Mouse (Mus musculus): ENCODE measurements around the gene Gstz1. TPM values are rescaled to one million over a fixed set of nuclear protein-coding genes. Genes with fewer than 3 reads are reported as not detected.

Gstz1 gene
- polyA plus RNA-seq (2015; fragmentation: Nextera tagmentation; extraction: Ambion mirVana): 105 and 124 TPM in 2 replicates

- Histone ChIP-seq H3K27me3 (ENCODE audit: control insufficient read depth, insufficient read depth, low read depth, low read length) (no peaks in the 10 kb centered on the region), H3K27ac (ENCODE audit: low read length) (peak within 1 kb of the TSS; percentile 82), H3K4me2 (ENCODE audit: low read depth, low read length) (peak within 1 kb of the TSS; percentile 75), H3K9ac (ENCODE audit: low read depth, low read length) (peak within 1 kb of the TSS; percentile 76), H3K9me3 (replicated peaks; ENCODE audit: control insufficient read depth, low read length) (no peaks in the 10 kb centered on the region), H3K4me3 (ENCODE audit: low read depth, low read length) (peak within 1 kb of the TSS; percentile 85), H3K36me3 (ENCODE audit: control insufficient read depth, insufficient read depth) (no peaks in the 10 kb centered on the region), H3K4me1 (ENCODE audit: control insufficient read depth, low read depth, low read length) (peaks cover 11% of the 10 kb centered on the region)
- ATAC-seq (ENCODE audit: low read depth): peak; percentile 80
- under 1% methylated on average over 27 of the region's 27 CpGs for WGBS (ENCODE audit: insufficient replicate concordance)
These were observed at the start of gene Gstz1 for GRCm38 (mm10) chr12:87146966-87147365. Gene Gstz1 (plus strand): TSS chr12:87147165.

GRCm38 (mm10) chr12:87100331-87100730, 46.6 kb upstream of the Gstz1 start:
- Histone ChIP-seq H3K27me3 (ENCODE audit: control insufficient read depth, insufficient read depth, low read depth, low read length) (peaks cover 14% of the 10 kb centered on the region), H3K4me2 (ENCODE audit: low read depth, low read length) (no peak overlapping the region), H3K27ac (ENCODE audit: low read length) (no peak overlapping the region), H3K4me3 (ENCODE audit: low read depth, low read length) (no peak overlapping the region), H3K4me1 (ENCODE audit: control insufficient read depth, low read depth, low read length) (no peaks in the 10 kb centered on the region), H3K9me3 (replicated peaks; ENCODE audit: control insufficient read depth, low read length) (no peaks in the 10 kb centered on the region), H3K36me3 (ENCODE audit: control insufficient read depth, insufficient read depth) (no peaks in the 10 kb centered on the region), H3K9ac (ENCODE audit: low read depth, low read length) (no peak overlapping the region)
- WGBS (ENCODE audit: insufficient replicate concordance): 56% methylated on average over 4 of the region's 4 CpGs
- no peak for ATAC-seq (ENCODE audit: low read depth)

DNA sequence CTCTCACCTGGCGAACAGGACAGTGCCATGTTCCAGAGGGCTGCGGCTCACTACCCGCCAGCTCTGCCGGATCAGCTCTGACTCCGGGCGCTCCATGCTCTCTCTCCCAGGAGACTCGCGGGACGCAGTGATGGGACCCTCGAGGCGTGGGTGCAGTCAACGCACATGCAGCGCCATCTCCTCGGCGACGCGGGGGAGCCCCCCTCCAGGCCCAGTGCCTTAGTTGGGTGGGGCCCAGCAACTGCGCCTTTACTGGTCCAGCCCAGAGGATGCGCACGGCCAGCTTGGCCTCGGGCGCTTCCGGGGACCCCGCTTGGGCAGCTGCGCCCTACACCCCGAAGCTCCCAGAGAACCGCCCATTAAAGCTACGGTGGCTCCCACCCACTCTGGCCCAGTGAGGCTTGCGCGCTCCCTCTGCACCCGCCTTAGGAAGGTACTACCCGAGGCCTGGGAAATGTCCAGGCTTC, 44.8 kb upstream of the Gstz1 start, which contains the start of gene Ngb:
Ngb (minus strand) TSS at position 375 of the 467 bp plus-strand sequence.
- no peak within 1 kb of the TSS for H3K4me3 ChIP-seq (ENCODE audit: low read depth, low read length)
- no peak for ATAC-seq (ENCODE audit: low read depth)
- no peak within 1 kb of the TSS for H3K4me2 ChIP-seq (ENCODE audit: low read depth, low read length)
- H3K9me3 ChIP-seq (replicated peaks; ENCODE audit: control insufficient read depth, low read length): no peaks in the 10 kb centered on the region
- WGBS (ENCODE audit: insufficient replicate concordance): 5% methylated on average over 32 of the region's 32 CpGs
- peaks cover 14% of the 10 kb centered on the region for H3K27me3 ChIP-seq (ENCODE audit: control insufficient read depth, insufficient read depth, low read depth, low read length)
- H3K4me1 ChIP-seq (ENCODE audit: control insufficient read depth, low read depth, low read length): no peaks in the 10 kb centered on the region
- H3K27ac ChIP-seq (ENCODE audit: low read length): no peak within 1 kb of the TSS
- no peaks in the 10 kb centered on the region for H3K36me3 ChIP-seq (ENCODE audit: control insufficient read depth, insufficient read depth)
- no peak within 1 kb of the TSS for H3K9ac ChIP-seq (ENCODE audit: low read depth, low read length)

DNA sequence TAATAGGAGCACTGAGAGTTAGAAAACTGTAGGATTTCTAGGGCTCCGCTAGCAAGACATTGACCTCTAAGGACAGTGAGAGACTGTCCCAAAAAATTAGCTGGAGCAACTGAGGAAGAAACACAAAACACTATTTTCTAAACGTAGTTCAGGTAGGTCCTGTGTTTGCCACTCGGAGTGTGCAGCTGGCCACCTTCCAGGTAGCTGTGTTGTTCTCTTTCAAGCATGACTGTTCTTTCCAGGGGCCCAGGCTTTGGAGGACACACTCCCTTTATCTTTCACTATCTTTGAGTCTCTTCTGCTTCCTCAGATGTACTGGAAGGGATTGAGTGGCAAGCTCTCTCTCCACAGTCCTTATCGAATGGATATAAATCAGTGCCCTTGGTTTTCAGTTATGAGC, 43.5 kb upstream of the Gstz1 start:
- Histone ChIP-seq H3K27ac (ENCODE audit: low read length) (no peak overlapping the region), H3K9ac (ENCODE audit: low read depth, low read length) (no peak overlapping the region), H3K9me3 (replicated peaks; ENCODE audit: control insufficient read depth, low read length) (no peaks in the 10 kb centered on the region), H3K36me3 (ENCODE audit: control insufficient read depth, insufficient read depth) (no peaks in the 10 kb centered on the region), H3K27me3 (ENCODE audit: control insufficient read depth, insufficient read depth, low read depth, low read length) (peaks cover 14% of the 10 kb centered on the region), H3K4me1 (ENCODE audit: control insufficient read depth, low read depth, low read length) (no peaks in the 10 kb centered on the region), H3K4me2 (ENCODE audit: low read depth, low read length) (no peak overlapping the region), H3K4me3 (ENCODE audit: low read depth, low read length) (no peak overlapping the region)
- ATAC-seq (ENCODE audit: low read depth): no peak
- 72% methylated on average over 4 of the region's 4 CpGs for WGBS (ENCODE audit: insufficient replicate concordance)

DNA sequence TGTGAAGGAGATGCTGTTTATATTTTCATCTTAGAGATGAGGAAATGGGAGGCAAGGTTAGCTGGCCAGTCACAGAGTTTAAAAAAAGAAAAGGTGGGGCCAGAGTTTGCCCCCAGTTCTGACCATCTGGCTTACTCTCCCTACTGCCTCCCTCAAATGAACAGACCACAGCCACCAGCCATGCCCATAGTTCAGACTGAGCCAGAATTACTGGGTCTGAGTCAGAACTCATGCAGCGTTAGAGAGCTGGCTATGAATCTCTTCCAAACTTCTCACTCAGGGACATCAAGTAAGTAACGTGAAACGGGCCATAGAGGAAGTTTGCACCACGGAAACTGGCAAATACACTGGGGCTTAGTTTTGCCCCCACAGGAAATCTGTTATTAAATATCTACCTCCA, 42.2 kb upstream of the Gstz1 start:
- ATAC-seq (ENCODE audit: low read depth): no peak

DNA sequence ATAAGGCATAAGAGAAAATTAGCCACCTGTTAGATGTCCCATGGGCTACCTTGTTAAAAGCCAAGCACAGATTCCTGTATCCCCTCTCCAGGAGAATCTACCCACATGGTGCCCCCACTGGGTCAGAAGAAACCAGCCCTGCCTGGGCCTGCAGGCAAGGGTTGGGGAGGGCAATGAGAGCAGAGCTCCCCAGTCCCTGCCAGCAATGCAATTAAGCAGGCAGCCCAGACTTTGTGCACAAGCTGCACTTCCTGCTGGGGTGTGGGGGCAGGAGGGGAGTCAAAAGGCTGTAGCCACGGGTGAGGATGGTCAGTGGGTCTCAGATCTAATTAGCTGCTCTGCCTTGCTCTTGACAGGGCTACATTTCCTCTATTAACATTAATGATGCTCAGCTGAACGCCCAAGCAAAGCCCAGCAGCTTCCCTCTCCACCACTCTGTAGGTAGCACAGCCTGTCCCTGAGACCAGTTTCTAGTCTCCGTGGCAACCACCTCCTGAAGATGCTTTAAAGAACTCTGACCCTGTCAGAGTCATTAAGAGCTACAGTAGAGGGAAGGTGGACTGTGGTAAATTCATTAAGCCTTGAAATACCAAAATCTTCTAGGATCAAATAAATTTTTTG, 39.5 kb upstream of the Gstz1 start:
- H3K27me3 ChIP-seq (ENCODE audit: control insufficient read depth, insufficient read depth, low read depth, low read length): peaks cover 1% of the 10 kb centered on the region
- no peaks in the 10 kb centered on the region for H3K36me3 ChIP-seq (ENCODE audit: control insufficient read depth, insufficient read depth)
- no peak overlapping the region for H3K4me3 ChIP-seq (ENCODE audit: low read depth, low read length)
- no peak overlapping the region for H3K9ac ChIP-seq (ENCODE audit: low read depth, low read length)
- WGBS (ENCODE audit: insufficient replicate concordance): 38% methylated on average over 3 of the region's 3 CpGs
- ATAC-seq (ENCODE audit: low read depth): no peak
- H3K4me1 ChIP-seq (ENCODE audit: control insufficient read depth, low read depth, low read length): no peaks in the 10 kb centered on the region
- H3K27ac ChIP-seq (ENCODE audit: low read length): no peak overlapping the region
- no peak overlapping the region for H3K4me2 ChIP-seq (ENCODE audit: low read depth, low read length)
- no peaks in the 10 kb centered on the region for H3K9me3 ChIP-seq (replicated peaks; ENCODE audit: control insufficient read depth, low read length)

More for the DNA sequence above, 42.2 kb upstream of the Gstz1 start:
- no peak overlapping the region for H3K4me3 ChIP-seq (ENCODE audit: low read depth, low read length)
- 39% methylated on average over 4 of the region's 4 CpGs for WGBS (ENCODE audit: insufficient replicate concordance)
- no peaks in the 10 kb centered on the region for H3K9me3 ChIP-seq (replicated peaks; ENCODE audit: control insufficient read depth, low read length)
- peaks cover 14% of the 10 kb centered on the region for H3K27me3 ChIP-seq (ENCODE audit: control insufficient read depth, insufficient read depth, low read depth, low read length)
- no peaks in the 10 kb centered on the region for H3K36me3 ChIP-seq (ENCODE audit: control insufficient read depth, insufficient read depth)
- no peak overlapping the region for H3K9ac ChIP-seq (ENCODE audit: low read depth, low read length)
- H3K4me1 ChIP-seq (ENCODE audit: control insufficient read depth, low read depth, low read length): no peaks in the 10 kb centered on the region
- H3K27ac ChIP-seq (ENCODE audit: low read length): no peak overlapping the region
- no peak overlapping the region for H3K4me2 ChIP-seq (ENCODE audit: low read depth, low read length)

GRCm38 (mm10) chr12:87121918-87122589, 24.9 kb upstream of the Gstz1 start:
- Histone ChIP-seq H3K4me3 (ENCODE audit: low read depth, low read length) (no peak overlapping the region), H3K9ac (ENCODE audit: low read depth, low read length) (no peak overlapping the region), H3K27ac (ENCODE audit: low read length) (no peak overlapping the region), H3K9me3 (replicated peaks; ENCODE audit: control insufficient read depth, low read length) (no peaks in the 10 kb centered on the region), H3K4me2 (ENCODE audit: low read depth, low read length) (no peak overlapping the region), H3K36me3 (ENCODE audit: control insufficient read depth, insufficient read depth) (no peaks in the 10 kb centered on the region), H3K27me3 (ENCODE audit: control insufficient read depth, insufficient read depth, low read depth, low read length) (no peaks in the 10 kb centered on the region), H3K4me1 (ENCODE audit: control insufficient read depth, low read depth, low read length) (no peaks in the 10 kb centered on the region)
- WGBS (ENCODE audit: insufficient replicate concordance): 41% methylated on average over 4 of the region's 4 CpGs
- ATAC-seq (ENCODE audit: low read depth): peak; percentile 92

DNA sequence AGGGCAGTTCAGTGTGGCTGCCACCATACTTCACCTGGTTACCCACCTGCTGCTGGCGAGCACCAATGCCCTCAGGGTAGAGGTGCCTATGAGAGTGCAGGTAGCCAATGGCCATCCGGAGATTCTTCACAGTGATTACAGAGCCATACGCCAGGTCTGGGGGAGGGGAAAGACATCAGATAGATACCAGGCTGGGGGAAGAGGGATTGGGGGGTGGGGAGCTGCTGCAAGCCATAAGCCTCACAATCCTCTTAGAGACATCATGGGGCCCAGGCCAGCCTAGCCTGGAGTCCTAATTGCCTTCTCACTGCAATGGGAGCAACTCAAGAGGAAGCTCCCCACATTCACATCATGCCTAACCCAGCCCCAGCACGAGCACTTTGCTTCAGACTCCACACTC, 19.7 kb upstream of the Gstz1 start:
- Histone ChIP-seq H3K4me2 (ENCODE audit: low read depth, low read length) (no peak overlapping the region), H3K4me1 (ENCODE audit: control insufficient read depth, low read depth, low read length) (no peaks in the 10 kb centered on the region), H3K4me3 (ENCODE audit: low read depth, low read length) (no peak overlapping the region), H3K9ac (ENCODE audit: low read depth, low read length) (no peak overlapping the region), H3K27ac (ENCODE audit: low read length) (no peak overlapping the region), H3K27me3 (ENCODE audit: control insufficient read depth, insufficient read depth, low read depth, low read length) (no peaks in the 10 kb centered on the region), H3K36me3 (ENCODE audit: control insufficient read depth, insufficient read depth) (no peaks in the 10 kb centered on the region), H3K9me3 (replicated peaks; ENCODE audit: control insufficient read depth, low read length) (no peaks in the 10 kb centered on the region)
- WGBS (ENCODE audit: insufficient replicate concordance): 61% methylated on average over 4 of the region's 4 CpGs
- ATAC-seq (ENCODE audit: low read depth): no peak

DNA sequence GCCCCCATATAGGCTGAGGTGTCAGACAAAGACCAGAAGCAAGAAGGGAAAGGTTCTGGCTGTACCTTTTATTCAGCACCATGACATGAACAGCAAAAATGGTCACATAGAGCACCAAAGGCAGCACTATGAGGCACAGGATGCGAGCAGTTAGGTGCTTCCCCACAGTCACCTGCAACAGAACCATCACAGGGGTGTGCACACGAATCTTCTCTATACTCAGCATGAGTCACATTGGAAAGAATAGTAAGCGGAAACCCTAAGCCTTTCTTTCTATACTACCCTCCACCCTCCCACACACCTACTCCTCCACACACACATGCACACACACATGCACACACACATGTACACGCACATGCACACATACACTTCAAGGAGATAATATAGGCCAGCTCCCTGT, 16.7 kb upstream of the Gstz1 start:
- ATAC-seq (ENCODE audit: low read depth): no peak
- Histone ChIP-seq H3K27ac (ENCODE audit: low read length) (no peak overlapping the region), H3K4me3 (ENCODE audit: low read depth, low read length) (no peak overlapping the region), H3K36me3 (ENCODE audit: control insufficient read depth, insufficient read depth) (no peaks in the 10 kb centered on the region), H3K9me3 (replicated peaks; ENCODE audit: control insufficient read depth, low read length) (no peaks in the 10 kb centered on the region), H3K4me1 (ENCODE audit: control insufficient read depth, low read depth, low read length) (peaks cover 5% of the 10 kb centered on the region; the same call in 1 of the 2 replicates), H3K27me3 (ENCODE audit: control insufficient read depth, insufficient read depth, low read depth, low read length) (no peaks in the 10 kb centered on the region), H3K4me2 (ENCODE audit: low read depth, low read length) (no peak overlapping the region), H3K9ac (ENCODE audit: low read depth, low read length) (no peak overlapping the region)
- 65% methylated on average over 4 of the region's 4 CpGs for WGBS (ENCODE audit: insufficient replicate concordance)

All from liver, embryonic 16.5 days (tissue).